Mouse (Mus musculus) liver, adult 2 months (tissue): ENCODE data around the gene Igdcc3.

Source experiments
- CTCF ChIP-seq: fragments of 200-500 bp; IDR thresholded peaks from 2 replicates; pipeline ENCODE4 v1.5.1; 2011; ENCODE audit warnings: low read depth, low read length, control low read depth
- POLR2A ChIP-seq: fragments of 200-500 bp; IDR thresholded peaks from 2 replicates; pipeline ENCODE4 v1.6.1; 2011; ENCODE audit warnings: low read length, control low read depth; ENCODE audit not compliant: insufficient read depth; ENCODE audit errors: extremely low read depth

- TF ChIP-seq CTCF, result no peak
- no peak for TF ChIP-seq POLR2A
Observed at GRCm38 (mm10) chr9:65211598-65211997, 70.6 kb downstream of the Igdcc3 start.
